Mouse (Mus musculus): ENCODE measurements around the gene Rap1gap2. TPM values are rescaled to one million over a fixed set of nuclear protein-coding genes. Genes with fewer than 3 reads are reported as not detected.

Rap1gap2 gene
- polyA plus RNA-seq (2012; rRNA removed): 53.4 and 60.5 TPM in 2 replicates

DNA sequence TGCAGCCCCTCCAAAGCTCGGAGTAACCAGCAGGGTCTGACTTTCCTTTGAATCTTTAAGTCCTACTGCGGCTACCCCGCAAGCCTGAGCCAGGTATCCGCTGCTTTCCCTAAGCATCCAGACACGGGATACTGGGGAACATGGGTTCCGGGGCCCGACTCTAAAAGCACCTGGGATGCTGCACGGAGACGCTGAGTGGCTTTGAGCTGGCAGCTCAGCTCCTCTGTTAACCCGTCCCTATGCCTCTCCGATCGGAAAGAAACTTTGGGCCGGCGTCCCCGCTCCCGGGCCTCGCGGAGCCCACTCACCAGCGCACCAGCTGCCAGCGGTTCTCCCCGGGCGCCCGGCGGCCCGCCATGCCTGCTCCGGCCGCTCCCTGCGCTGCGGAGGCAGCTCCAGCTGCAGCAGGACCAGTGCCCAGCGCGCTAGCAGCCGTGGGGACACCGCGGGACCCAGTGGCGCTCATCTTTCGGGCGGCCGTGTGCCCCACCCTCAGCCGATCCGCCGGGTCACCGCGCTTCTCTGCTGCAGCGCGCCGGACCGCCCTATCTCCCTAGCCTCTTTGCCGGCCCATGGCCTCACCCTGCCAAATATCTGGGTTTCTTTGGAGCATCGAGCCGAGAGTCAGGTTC, at the start of gene Rap1gap2:
Gene Rap1gap2 (minus strand): TSS at position 371 of the 632 bp plus-strand sequence.

DNA sequence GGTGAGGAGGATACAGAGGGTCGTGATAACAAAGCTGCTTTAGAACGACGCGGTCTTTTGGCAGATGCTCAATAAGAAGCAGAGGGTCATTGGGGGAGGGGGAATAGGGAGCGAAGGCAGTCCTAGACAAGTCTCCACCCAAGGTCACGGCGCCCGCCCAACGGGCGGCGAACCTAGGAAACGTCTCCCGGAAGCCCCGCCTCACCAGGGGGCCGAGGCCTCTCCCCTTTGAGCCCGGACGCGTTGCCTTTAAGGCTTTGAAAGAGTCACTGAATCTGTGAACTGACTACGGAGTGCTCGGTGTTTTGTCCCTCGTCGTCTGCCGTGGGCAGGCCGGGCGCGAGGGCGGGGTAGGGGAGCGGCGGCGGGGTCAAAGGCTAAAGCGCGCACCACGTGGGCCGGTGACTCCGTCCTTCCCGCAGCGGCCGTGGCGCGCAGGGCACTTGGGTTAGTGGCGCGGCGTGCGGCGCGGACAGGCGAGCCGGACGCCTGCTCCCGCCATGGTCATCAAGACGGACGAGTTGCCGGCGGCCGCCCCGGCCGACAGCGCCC, 38.5 kb upstream of the Rap1gap2 start, which contains the start of gene Cluh:
Gene Cluh (plus strand): TSS at position 401 of the 552 bp plus-strand sequence.

DNA sequence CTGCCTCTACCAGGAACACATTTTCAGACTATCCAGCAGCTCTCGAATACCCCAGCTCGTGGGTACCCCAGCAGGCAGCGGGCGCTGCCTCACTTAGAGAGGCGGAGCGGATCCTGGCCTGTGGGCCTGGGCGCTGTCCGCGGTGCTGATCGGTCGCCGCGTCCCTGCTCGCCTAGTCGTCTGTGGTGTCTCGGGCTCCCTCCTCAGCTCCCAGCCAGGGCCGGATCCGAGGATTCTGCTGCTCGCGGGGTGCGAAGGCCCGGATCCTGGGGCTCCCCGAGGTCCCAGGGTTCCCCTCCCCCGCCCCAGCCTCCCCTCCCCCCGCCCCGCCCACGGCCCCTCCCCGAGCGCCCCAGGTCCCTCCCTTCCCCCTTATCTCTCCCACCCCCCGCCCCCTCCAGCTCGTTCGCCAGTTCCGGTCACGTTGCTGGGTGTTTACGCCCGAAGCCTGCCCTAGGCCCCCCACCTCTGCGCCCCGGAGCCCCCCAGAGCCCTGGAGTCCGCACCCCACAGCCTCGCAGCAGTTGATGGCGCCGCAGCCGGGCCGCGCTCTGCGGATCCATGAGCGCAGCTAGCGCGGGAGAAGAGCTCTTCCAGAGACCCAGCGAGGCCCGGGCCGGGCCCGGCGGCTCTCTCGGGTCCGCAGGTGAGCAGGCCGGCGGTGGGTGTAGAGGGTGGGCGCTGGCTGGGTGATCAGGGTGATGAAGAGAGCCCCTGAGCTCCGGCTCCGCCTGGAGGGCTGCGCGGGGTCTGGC, 8.7 kb upstream of the Rap1gap2 start, which contains the start of gene Ccdc92b:
Gene Ccdc92b (plus strand): TSS at position 405 of the 755 bp plus-strand sequence.

DNA sequence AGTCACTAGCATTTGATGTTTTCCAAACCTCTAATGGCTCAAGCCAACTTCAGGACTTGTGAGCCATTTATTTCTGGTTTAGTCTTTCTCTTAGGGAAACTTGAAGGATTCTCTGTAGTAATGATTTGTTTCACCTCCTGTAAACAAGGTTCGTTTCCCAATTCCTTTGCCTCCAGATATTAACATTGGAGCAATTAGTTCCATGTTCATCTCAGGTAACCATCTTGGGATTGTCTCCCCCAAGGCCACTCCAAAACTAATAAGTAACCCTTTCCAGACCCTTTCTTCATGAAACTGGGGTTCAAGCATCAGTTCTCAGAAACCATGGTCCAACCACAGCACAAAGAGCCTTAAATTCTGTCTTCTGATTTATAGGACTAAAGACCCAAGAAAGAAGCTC, 248.9 kb downstream of the Rap1gap2 start, which contains the start of gene Olfr412:
Gene Olfr412 (plus strand): TSS at position 301 of the 400 bp plus-strand sequence.

DNA sequence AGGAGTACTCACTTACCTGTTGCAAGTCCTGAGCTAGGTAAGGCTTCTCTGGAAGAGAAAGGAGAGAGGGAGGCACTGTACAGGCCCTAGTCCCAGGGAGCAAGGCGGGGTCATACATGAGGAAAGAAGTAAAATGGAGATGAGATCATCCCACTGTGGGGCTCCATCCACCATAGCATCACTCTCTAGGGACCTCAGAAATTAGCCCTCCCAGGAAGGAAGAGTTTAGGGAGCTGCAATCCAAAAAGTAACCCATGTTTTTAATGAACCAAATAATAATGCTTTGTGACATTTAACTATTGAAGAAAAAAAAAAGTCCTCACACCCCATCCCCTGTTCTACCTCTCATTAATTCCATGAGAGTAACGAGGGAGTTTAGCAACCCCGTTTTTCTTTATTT, 258.2 kb downstream of the Rap1gap2 start, which contains the start of gene Olfr411:
Gene Olfr411 (minus strand): TSS at position 101 of the 400 bp plus-strand sequence.

DNA sequence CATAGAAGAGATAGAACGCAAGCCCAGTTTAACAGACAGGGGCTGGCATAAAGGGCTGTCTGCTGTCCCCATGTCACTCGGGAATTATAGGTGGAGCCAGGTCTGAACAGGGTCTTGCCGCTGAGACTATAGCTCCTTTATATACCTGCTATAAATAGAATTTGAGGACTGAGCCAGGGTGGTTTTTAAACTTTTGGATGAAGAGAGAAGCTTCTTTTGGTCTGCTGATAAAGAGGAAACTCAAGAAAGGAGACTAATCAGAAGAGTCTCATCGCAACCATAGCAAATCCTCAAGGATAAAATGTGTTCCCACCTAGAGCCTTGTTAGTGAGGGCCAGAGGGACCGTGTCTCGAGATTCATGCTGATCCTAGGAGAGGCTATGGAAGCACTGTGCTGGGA, 272.8 kb downstream of the Rap1gap2 start, which contains the start of gene Olfr410:
Gene Olfr410 (minus strand): TSS at position 101 of the 400 bp plus-strand sequence.

Other genes with a start within 250 kb of the Rap1gap2 start
- gene Olfr412, start 248.8 kb downstream of the Rap1gap2 start, polyA plus RNA-seq (2012; rRNA removed): not detected in 2 replicates
- 1.5 and 1.7 TPM in 2 replicates for gene Ccdc92b, start 8.7 kb upstream of the Rap1gap2 start, polyA plus RNA-seq (2012; rRNA removed)
- 69.2 and 80.7 TPM in 2 replicates for gene Cluh, start 38.6 kb upstream of the Rap1gap2 start, polyA plus RNA-seq (2012; rRNA removed)
- gene Pafah1b1, start 113.8 kb upstream of the Rap1gap2 start, polyA plus RNA-seq (2012; rRNA removed): 9.7 and 11.0 TPM in 2 replicates
- gene Mettl16, start 159.9 kb upstream of the Rap1gap2 start, polyA plus RNA-seq (2012; rRNA removed): 2.5 and 3.7 TPM in 2 replicates
- 16.1 and 16.8 TPM in 2 replicates for gene Mnt, start 220.0 kb upstream of the Rap1gap2 start, polyA plus RNA-seq (2012; rRNA removed)